Mouse (Mus musculus): ENCODE results near the gene Nr2c1.

Nr2c1 gene

GRCm38 (mm10) chr10:94140227-94140931 lies 7.4 kb upstream of the Nr2c1 start:
- no peak for DNase-seq (ENCODE audit: low spot score)

- no peak for DNase-seq (ENCODE audit: low spot score)
Observed at GRCm38 (mm10) chr10:94142427-94142826, 5.4 kb upstream of the Nr2c1 start.

- no peak for DNase-seq (ENCODE audit: low spot score)
Observed at GRCm38 (mm10) chr10:94144581-94144980, 3.2 kb upstream of the Nr2c1 start.

- no peak for DNase-seq (ENCODE audit: low spot score)
Observed at GRCm38 (mm10) chr10:94147391-94147755, 450 bp upstream of the Nr2c1 start.

GRCm38 (mm10) chr10:94151488-94151887 lies 3.7 kb downstream of the Nr2c1 start:
- no peak for DNase-seq (ENCODE audit: low spot score)

GRCm38 (mm10) chr10:94153841-94154240 lies 6.0 kb downstream of the Nr2c1 start:
- DNase-seq (ENCODE audit: low spot score): no peak

- DNase-seq (ENCODE audit: low spot score): no peak
Observed at GRCm38 (mm10) chr10:94158962-94159361, 11.1 kb downstream of the Nr2c1 start.

GRCm38 (mm10) chr10:94159406-94159805 lies 11.6 kb downstream of the Nr2c1 start:
- no peak for DNase-seq (ENCODE audit: low spot score)

- no peak for DNase-seq (ENCODE audit: low spot score)
Observed at GRCm38 (mm10) chr10:94161051-94161765, 13.4 kb downstream of the Nr2c1 start.

- no peak for DNase-seq (ENCODE audit: low spot score)
Observed at GRCm38 (mm10) chr10:94162031-94162430, 14.2 kb downstream of the Nr2c1 start.

GRCm38 (mm10) chr10:94164104-94164845 lies 16.5 kb downstream of the Nr2c1 start:
- no peak for DNase-seq (ENCODE audit: low spot score)

GRCm38 (mm10) chr10:94165426-94165825 lies 17.6 kb downstream of the Nr2c1 start:
- DNase-seq (ENCODE audit: low spot score): no peak

- DNase-seq (ENCODE audit: low spot score): no peak
Observed at GRCm38 (mm10) chr10:94167051-94167750, 19.4 kb downstream of the Nr2c1 start.

- no peak for DNase-seq (ENCODE audit: low spot score)
Observed at GRCm38 (mm10) chr10:94171440-94172130, 23.8 kb downstream of the Nr2c1 start.

GRCm38 (mm10) chr10:94172137-94172536 lies 24.3 kb downstream of the Nr2c1 start:
- DNase-seq (ENCODE audit: low spot score): no peak

GRCm38 (mm10) chr10:94172706-94173105 lies 24.9 kb downstream of the Nr2c1 start:
- no peak for DNase-seq (ENCODE audit: low spot score)

GRCm38 (mm10) chr10:94174652-94175051 lies 26.8 kb downstream of the Nr2c1 start:
- DNase-seq (ENCODE audit: low spot score): no peak

- no peak for DNase-seq (ENCODE audit: low spot score)
Observed at GRCm38 (mm10) chr10:94183199-94183598, 35.4 kb downstream of the Nr2c1 start.

- DNase-seq (ENCODE audit: low spot score): peak; percentile 97
Observed at GRCm38 (mm10) chr10:94198482-94199405, 50.9 kb downstream of the Nr2c1 start, which contains the start of gene Ndufa12. Gene Ndufa12, plus strand, starts transcription at chr10:94198720.

- no peak for DNase-seq (ENCODE audit: low spot score)
Observed at GRCm38 (mm10) chr10:94204973-94205372, 57.1 kb downstream of the Nr2c1 start.
